Comparison of ENCODE assay signal across 13 mouse cellular contexts in genomic region chr5:102375339-102375738, GRCm38 (mm10).
"Had no signal": no experiment of that assay in that cellular context is flagged by ENCODE, and none has a peak within 500 bp of the region (broad histone marks: within the 10 kb centered on the region; RNA-seq: fewer than 3 reads in every experiment).

No protein-coding gene starts in this region.

- DNase-seq: gastrocnemius, postnatal 14 days; gastrocnemius, postnatal 36 days; heart, adult 11 months; heart, adult 2 months; heart, postnatal 14 days; heart, postnatal 36 days; kidney, adult 11 months; kidney, adult 2 months; kidney, adult 9 months; kidney, postnatal 14 days; kidney, postnatal 36 days; layer of hippocampus, adult 9-11 months; layer of hippocampus, postnatal 36 days had no signal
